Mouse (Mus musculus): Measurements from ENCODE around the gene Cog8. TPM values are rescaled to one million over a fixed set of nuclear protein-coding genes. Genes with fewer than 3 reads are reported as not detected.

Cog8 gene
- total and polyA plus RNA-seq, 3 experiments, result 24.2 to 39.3 (median 35.3) TPM

DNA sequence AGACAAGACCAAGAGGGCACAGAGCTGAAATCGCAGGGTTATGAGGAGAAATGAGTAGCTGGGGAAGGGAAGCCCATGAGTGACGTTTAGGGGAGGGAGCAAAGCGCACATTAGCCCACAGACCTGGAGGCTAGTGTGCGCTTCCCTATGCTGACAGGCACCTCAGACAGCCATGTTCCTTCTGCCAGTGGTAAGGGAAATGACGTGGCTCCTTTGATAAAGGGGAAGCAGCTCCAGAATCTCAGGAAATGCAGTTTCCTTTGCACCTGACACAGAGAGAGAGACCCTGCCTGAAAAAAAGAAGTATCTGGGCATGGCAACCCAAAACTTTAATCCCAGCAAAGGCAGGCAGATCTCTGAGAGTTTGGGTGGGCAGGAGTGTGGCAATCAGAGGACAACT is 26.4 kb downstream of the Cog8 start:
- Histone ChIP-seq H3K27ac (ENCODE audit: insufficient read depth, low read depth) (no peak overlapping the region), H3K4me1 (ENCODE audit: control insufficient read depth in 1 of 2, insufficient read depth in 2 of 2) (peaks cover 13 to 40% of the 10 kb centered on the region in 2 experiments), H3K9ac (ENCODE audit: insufficient read depth, low read depth) (no peak overlapping the region), H3K9me3 (replicated peaks; ENCODE audit: low read length) (no peaks in the 10 kb centered on the region), H3K27me3 (replicated peaks) (peaks cover 2% of the 10 kb centered on the region), H3K4me2 (ENCODE audit: insufficient read depth, low read depth, poor library complexity, severe bottlenecking) (no peak overlapping the region), H3K36me3 (replicated peaks in 1 of 2; ENCODE audit: control insufficient read depth in 1 of 2, insufficient read depth in 1 of 2, low read length in 1 of 2) (peaks cover 0 to 3% of the 10 kb centered on the region in 2 experiments), H3K79me2 (replicated peaks; ENCODE audit: control insufficient read depth, extremely low read depth, insufficient read depth, poor library complexity, severe bottlenecking) (peaks cover 16% of the 10 kb centered on the region; the same call in 1 of the 2 replicates), H3K4me3 (replicated peaks in 1 of 3; ENCODE audit: low read depth in 2 of 3, low read length in 2 of 3, poor library complexity in 1 of 3) (no peak overlapping the region)
- TF ChIP-seq UBTF (IDR thresholded peaks at IDR 0.05; ENCODE audit: low read depth, low read length) (no peak), BHLHE40 (IDR thresholded peaks at IDR 0.05; ENCODE audit: low read depth, low read length) (0 out of 2 replicates have a peak, but pooled peaks have one; percentile 18)
- no peak for DNase-seq (ENCODE audit: extremely low read depth)
- in situ Hi-C loops (cut with MboI; ENCODE audit: low pct_ligation_motif_present, low pct_unique_long_range_greater_than_20kb, low sequenced_read_pairs), result no loop called here
- dilution Hi-C loops (cut with MboI; ENCODE audit: extremely low pct_ligation_motif_present, extremely low pct_unique_long_range_greater_than_20kb, low sequenced_read_pairs), result no loop called here

DNA sequence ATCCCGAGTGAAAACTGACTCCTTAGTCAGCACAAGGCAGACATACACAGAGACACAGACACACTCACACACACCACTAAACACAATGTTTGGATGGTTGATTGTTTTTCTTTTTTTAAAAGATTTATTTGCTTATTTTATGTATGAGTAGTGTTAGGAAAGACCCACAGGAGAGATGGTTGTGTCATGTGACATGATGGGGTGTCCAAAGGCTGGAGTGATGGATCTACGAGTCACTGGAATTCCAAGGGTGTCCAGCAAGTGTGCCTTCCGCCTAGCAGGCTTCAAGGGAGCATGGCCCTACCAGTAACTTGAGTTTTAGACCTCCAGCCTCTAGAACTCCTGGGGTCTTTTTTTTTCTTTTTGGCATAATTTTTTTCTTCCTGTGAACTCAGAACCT is 27.2 kb downstream of the Cog8 start:
- Histone ChIP-seq H3K9me3 (replicated peaks; ENCODE audit: low read length) (no peaks in the 10 kb centered on the region), H3K27ac (ENCODE audit: insufficient read depth, low read depth) (no peak overlapping the region), H3K4me3 (replicated peaks in 1 of 3; ENCODE audit: low read depth in 2 of 3, low read length in 2 of 3, poor library complexity in 1 of 3) (no peak overlapping the region), H3K79me2 (replicated peaks; ENCODE audit: control insufficient read depth, extremely low read depth, insufficient read depth, poor library complexity, severe bottlenecking) (peaks cover 15% of the 10 kb centered on the region; the same call in 1 of the 2 replicates), H3K4me1 (ENCODE audit: control insufficient read depth in 1 of 2, insufficient read depth in 2 of 2) (peaks cover 13 to 36% of the 10 kb centered on the region in 2 experiments), H3K9ac (ENCODE audit: insufficient read depth, low read depth) (no peak overlapping the region), H3K36me3 (replicated peaks in 1 of 2; ENCODE audit: control insufficient read depth in 1 of 2, insufficient read depth in 1 of 2, low read length in 1 of 2) (no peaks in the 10 kb centered on the region), H3K27me3 (replicated peaks) (peaks cover 2% of the 10 kb centered on the region), H3K4me2 (ENCODE audit: insufficient read depth, low read depth, poor library complexity, severe bottlenecking) (no peak overlapping the region)
- TF ChIP-seq RCOR1 (conservative IDR thresholded peaks at IDR 0.05; ENCODE audit: low read depth, low read length) (no peak), IRF4 (IDR thresholded peaks at IDR 0.05; ENCODE audit: low read depth, low read length) (no peak), SIN3A (IDR thresholded peaks at IDR 0.05; ENCODE audit: low read length) (no peak), USF2 (conservative IDR thresholded peaks at IDR 0.05; ENCODE audit: low read depth, low read length) (no peak), JUND (conservative IDR thresholded peaks at IDR 0.05; ENCODE audit: low read depth, low read length) (no peak), TBP (conservative IDR thresholded peaks at IDR 0.05; ENCODE audit: low read depth, low read length) (no peak), E2F4 (IDR thresholded peaks at IDR 0.05; ENCODE audit: insufficient replicate concordance, low read depth, low read length) (no peak), ZKSCAN1 (IDR thresholded peaks at IDR 0.05; ENCODE audit: borderline replicate concordance, low read depth, low read length) (no peak), UBTF (IDR thresholded peaks at IDR 0.05; ENCODE audit: low read depth, low read length) (no peak), NELFE (IDR thresholded peaks at IDR 0.05; ENCODE audit: low read depth, low read length) (no peak), TCF12 (IDR thresholded peaks at IDR 0.05; ENCODE audit: low read depth, low read length) (no peak)
- dilution Hi-C loops (cut with MboI; ENCODE audit: extremely low pct_ligation_motif_present, extremely low pct_unique_long_range_greater_than_20kb, low sequenced_read_pairs) (no loop called here), in situ Hi-C loops (cut with MboI; ENCODE audit: low pct_ligation_motif_present, low pct_unique_long_range_greater_than_20kb, low sequenced_read_pairs) (no loop called here)
- DNase-seq (ENCODE audit: extremely low read depth), result no peak

DNA sequence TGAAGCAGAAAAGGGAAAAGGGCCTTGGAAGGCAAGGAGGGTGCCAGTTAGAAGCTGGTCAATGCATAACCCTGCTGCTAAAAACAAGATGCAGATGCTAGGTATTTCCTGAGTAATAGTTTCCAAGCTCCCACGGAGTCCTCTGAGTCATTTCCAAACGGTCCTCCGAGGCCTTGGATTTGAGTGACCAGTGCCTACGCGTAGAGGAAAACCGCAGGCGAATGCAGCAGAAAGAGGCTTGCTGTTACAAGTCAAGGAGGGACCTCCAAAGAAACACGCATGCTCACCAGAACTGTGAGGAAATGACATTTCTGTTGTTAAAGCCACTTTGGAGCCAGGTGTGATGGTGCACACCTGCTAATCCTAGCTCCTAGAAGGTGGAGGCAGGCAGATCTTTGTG is 33.0 kb downstream of the Cog8 start:
- Histone ChIP-seq H3K27ac (ENCODE audit: insufficient read depth, low read depth) (no peak overlapping the region), H3K9me3 (replicated peaks; ENCODE audit: low read length) (no peaks in the 10 kb centered on the region), H3K36me3 (replicated peaks in 1 of 2; ENCODE audit: control insufficient read depth in 1 of 2, insufficient read depth in 1 of 2, low read length in 1 of 2) (no peaks in the 10 kb centered on the region), H3K4me1 (ENCODE audit: control insufficient read depth in 1 of 2, insufficient read depth in 2 of 2) (peaks cover 7 to 8% of the 10 kb centered on the region in 2 experiments), H3K9ac (ENCODE audit: insufficient read depth, low read depth) (no peak overlapping the region), H3K79me2 (replicated peaks; ENCODE audit: control insufficient read depth, extremely low read depth, insufficient read depth, poor library complexity, severe bottlenecking) (no peaks in the 10 kb centered on the region), H3K4me2 (ENCODE audit: insufficient read depth, low read depth, poor library complexity, severe bottlenecking) (no peak overlapping the region), H3K27me3 (replicated peaks) (peaks cover 5% of the 10 kb centered on the region), H3K4me3 (replicated peaks in 1 of 3; ENCODE audit: low read depth in 2 of 3, low read length in 2 of 3, poor library complexity in 1 of 3) (no peak overlapping the region)
- dilution Hi-C loops (cut with MboI; ENCODE audit: extremely low pct_ligation_motif_present, extremely low pct_unique_long_range_greater_than_20kb, low sequenced_read_pairs), result no loop called here
- TF ChIP-seq NRF1 (IDR thresholded peaks at IDR 0.05; ENCODE audit: low read depth, low read length), result peak; percentile 57; the same call in 1 of the 2 replicates
- no peak for TF ChIP-seq CTCF (conservative IDR thresholded peaks at IDR 0.05 in 1 of 2, IDR thresholded peaks at IDR 0.05 in 1 of 2; ENCODE audit: low read depth in 2 of 2, low read length in 2 of 2)
- peak; percentile 46; the same call in 1 of the 2 replicates for TF ChIP-seq JUND (conservative IDR thresholded peaks at IDR 0.05; ENCODE audit: low read depth, low read length)
- TF ChIP-seq ETS1 (conservative IDR thresholded peaks at IDR 0.05; ENCODE audit: low read depth, low read length), result peak; percentile 21; the same call in 1 of the 2 replicates
- peak; percentile 38; the same call in 1 of the 2 replicates for TF ChIP-seq JUN (IDR thresholded peaks at IDR 0.05; ENCODE audit: insufficient read depth, low read depth, low read length)
- no peak for TF ChIP-seq PAX5 (IDR thresholded peaks at IDR 0.05; ENCODE audit: low read length)
- peak; percentile 68; the same call in 1 of the 2 replicates for TF ChIP-seq IRF4 (IDR thresholded peaks at IDR 0.05; ENCODE audit: low read depth, low read length)
- DNase-seq (ENCODE audit: extremely low read depth), result no peak
- in situ Hi-C loops (cut with MboI; ENCODE audit: low pct_ligation_motif_present, low pct_unique_long_range_greater_than_20kb, low sequenced_read_pairs), result no loop called here

Measured in CH12.LX (cell line).